Mouse (Mus musculus): ENCODE results near the gene Mrps18c. TPM values are rescaled to one million over a fixed set of nuclear protein-coding genes. Genes with fewer than 3 reads are reported as not detected.

Mrps18c gene
- polyA plus RNA-seq, 1 experiment from 2014 or later = 167 TPM

DNA sequence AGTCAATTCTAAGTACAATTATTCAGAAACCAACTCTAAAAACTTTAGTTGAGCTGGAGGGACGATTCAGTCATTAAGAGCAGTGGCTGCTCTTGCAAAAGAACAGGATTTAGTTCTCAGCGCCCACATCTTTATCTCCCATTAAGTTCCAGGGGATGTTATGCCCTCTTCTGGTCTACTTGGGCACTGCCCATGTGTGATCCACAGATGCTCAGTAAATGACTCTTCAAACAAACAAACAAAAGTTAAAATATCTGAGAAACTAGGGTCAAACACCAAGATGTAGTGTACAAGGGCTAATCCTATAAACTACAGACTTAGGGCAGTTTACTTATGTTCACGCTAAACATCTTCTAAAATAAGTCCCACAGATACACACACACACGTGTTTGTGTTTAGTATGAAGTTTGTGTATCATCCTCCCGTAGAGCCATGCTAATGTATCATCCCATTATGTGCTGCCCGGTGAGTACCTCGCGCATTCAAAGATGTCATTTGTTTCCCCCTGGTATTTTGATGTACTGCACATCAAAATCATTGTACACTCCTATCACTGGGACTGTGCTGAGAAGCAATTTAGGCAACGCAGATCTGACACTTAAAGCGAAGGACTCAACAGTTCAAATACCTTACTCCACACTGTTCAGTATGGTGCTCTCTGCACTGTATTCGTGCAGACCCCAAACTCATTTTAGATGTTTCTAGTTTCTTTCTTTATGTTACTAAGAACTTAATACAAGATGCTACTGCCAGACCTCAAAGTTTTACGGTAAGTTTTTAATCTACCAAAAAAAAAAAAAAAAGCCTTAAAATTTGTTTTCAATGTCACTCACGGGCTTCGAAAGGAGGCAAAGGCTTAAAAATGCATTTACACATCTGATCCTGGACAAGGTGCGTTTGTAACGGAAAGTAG is 21.4 kb downstream of the Mrps18c start:
- Histone ChIP-seq H3K36me3 (ENCODE audit: control insufficient read depth, insufficient read depth, low read length) (peaks cover under 1% of the 10 kb centered on the region; the same call in 1 of the 2 replicates), H3K27ac (ENCODE audit: low read depth, low read length) (no peak overlapping the region), H3K9me3 (ENCODE audit: control insufficient read depth, low read length) (no peaks in the 10 kb centered on the region), H3K4me3 (ENCODE audit: low read depth, low read length) (peak overlapping the region; percentile 85), H3K9ac (ENCODE audit: low read depth, low read length) (peak overlapping the region; percentile 95), H3K4me2 (replicated peaks; ENCODE audit: low read depth, low read length) (peak overlapping the region; percentile 85), H3K4me1 (replicated peaks; ENCODE audit: control insufficient read depth, insufficient read depth, low read length) (0 out of 2 replicates have a peak, but pooled peaks cover 2% of the 10 kb centered on the region), H3K27me3 (ENCODE audit: control insufficient read depth, insufficient read depth, low read length) (no peaks in the 10 kb centered on the region)
- DNase-seq (ENCODE audit: low spot score) (peak; percentile 34), ATAC-seq (ENCODE audit: low FRiP score) (0 out of 2 replicates have a peak, but pooled peaks have one; percentile 24)
- WGBS = 31% methylated on average over 16 of the region's 16 CpGs

DNA sequence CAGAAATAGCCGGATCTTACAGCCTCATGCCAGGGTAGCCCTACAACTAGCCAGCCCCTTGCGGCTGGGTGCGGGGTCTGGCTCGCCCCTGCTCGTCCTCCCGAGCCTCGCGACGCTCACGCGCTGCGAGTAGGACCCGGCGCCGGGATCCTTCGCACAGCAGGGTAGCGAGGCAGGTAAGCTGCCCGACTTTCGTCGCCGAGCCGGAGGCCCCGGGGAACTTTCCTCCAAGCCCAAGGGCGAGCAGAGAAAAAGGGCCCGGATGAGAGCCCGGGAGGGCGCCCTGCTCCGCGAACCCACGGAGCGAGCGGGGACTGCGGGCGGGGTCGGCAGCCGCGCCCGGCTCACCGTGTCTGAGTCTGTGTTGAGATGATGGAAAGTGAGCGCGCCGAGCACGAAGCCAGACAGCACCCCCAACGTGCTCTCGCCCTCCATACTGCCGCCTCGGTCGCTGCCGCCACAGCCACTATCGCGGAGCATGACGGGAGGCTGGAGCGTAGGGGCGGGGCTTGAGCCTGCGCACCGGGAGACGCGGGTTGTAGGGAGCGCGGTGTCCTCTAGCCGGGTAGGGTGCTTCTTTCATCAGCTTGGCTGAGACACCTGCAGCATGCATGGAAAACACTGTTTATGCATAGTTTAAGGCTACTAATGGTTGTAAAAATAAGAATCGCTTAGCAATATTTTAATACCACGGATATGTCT is 22.2 kb downstream of the Mrps18c start, which contains the start of gene Abraxas1:
TSS of gene Abraxas1 (minus strand) at position 483 of the 702 bp plus-strand sequence.
- ATAC-seq (ENCODE audit: low FRiP score) (peak; percentile 96), DNase-seq (ENCODE audit: low spot score) (peak; percentile 89)
- Histone ChIP-seq H3K27ac (ENCODE audit: low read depth, low read length) (peak within 1 kb of the TSS; percentile 73), H3K4me1 (replicated peaks; ENCODE audit: control insufficient read depth, insufficient read depth, low read length) (0 out of 2 replicates have a peak, but pooled peaks cover 2% of the 10 kb centered on the region), H3K9ac (ENCODE audit: low read depth, low read length) (peak within 1 kb of the TSS; percentile 95), H3K27me3 (ENCODE audit: control insufficient read depth, insufficient read depth, low read length) (no peaks in the 10 kb centered on the region), H3K4me2 (replicated peaks; ENCODE audit: low read depth, low read length) (peak within 1 kb of the TSS; percentile 85), H3K9me3 (ENCODE audit: control insufficient read depth, low read length) (no peaks in the 10 kb centered on the region), H3K4me3 (ENCODE audit: low read depth, low read length) (peak within 1 kb of the TSS; percentile 85), H3K36me3 (ENCODE audit: control insufficient read depth, insufficient read depth, low read length) (no peaks in the 10 kb centered on the region)
- 0% methylated on average over 63 of the region's 63 CpGs for WGBS

DNA sequence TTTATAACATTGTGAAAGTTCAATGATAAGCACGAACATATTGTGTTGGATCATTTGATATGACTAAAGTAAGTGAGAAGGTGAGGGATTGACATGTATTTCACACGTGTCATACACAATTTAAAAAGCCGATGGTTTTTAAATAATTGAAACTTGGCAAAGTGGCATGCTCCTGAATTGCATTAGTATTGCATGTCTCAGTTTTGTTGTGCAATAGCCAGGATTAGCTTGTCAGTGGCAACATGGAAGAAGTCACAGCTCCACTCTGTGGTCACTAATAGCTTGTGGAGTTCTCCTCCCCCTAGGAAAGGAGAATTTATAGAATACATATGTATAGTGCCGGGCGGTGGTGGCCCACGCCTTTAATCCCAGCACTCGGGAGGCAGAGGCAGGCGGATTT is 22.9 kb downstream of the Mrps18c start:
- peak overlapping the region; percentile 85; the same call in 1 of the 2 replicates for H3K4me2 ChIP-seq (replicated peaks; ENCODE audit: low read depth, low read length)
- H3K27me3 ChIP-seq (ENCODE audit: control insufficient read depth, insufficient read depth, low read length) = no peaks in the 10 kb centered on the region
- peak; percentile 6 for DNase-seq (ENCODE audit: low spot score)
- 84% methylated on average over 8 of the region's 8 CpGs for WGBS
- H3K27ac ChIP-seq (ENCODE audit: low read depth, low read length) = no peak overlapping the region
- no peak for ATAC-seq (ENCODE audit: low FRiP score)
- no peaks in the 10 kb centered on the region for H3K36me3 ChIP-seq (ENCODE audit: control insufficient read depth, insufficient read depth, low read length)
- no peak overlapping the region for H3K4me3 ChIP-seq (ENCODE audit: low read depth, low read length)
- 0 out of 2 replicates have a peak, but pooled peaks cover 2% of the 10 kb centered on the region for H3K4me1 ChIP-seq (replicated peaks; ENCODE audit: control insufficient read depth, insufficient read depth, low read length)
- H3K9me3 ChIP-seq (ENCODE audit: control insufficient read depth, low read length) = no peaks in the 10 kb centered on the region
- no peak overlapping the region for H3K9ac ChIP-seq (ENCODE audit: low read depth, low read length)

DNA sequence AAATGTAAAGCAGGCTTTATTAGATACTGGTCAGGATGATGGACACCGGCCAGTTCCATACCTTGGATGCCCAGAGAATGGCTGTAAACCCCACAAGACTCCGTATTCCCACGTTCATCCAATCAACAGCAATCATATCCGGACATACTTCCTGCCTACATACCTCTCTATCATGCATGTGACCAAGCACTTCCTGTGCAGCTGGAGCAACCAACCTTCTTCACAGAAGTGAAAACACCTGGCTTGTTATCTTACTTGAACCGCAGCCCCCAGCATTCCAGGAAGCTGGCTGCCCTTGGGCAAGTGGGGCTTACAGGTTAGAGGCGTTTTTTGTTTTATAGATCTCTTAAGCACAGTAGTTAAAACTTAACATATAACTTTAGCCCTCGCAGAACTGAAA is 24.4 kb downstream of the Mrps18c start:
- Histone ChIP-seq H3K36me3 (ENCODE audit: control insufficient read depth, insufficient read depth, low read length) (no peaks in the 10 kb centered on the region), H3K4me1 (replicated peaks; ENCODE audit: control insufficient read depth, insufficient read depth, low read length) (0 out of 2 replicates have a peak, but pooled peaks cover 2% of the 10 kb centered on the region), H3K9me3 (ENCODE audit: control insufficient read depth, low read length) (no peaks in the 10 kb centered on the region), H3K27me3 (ENCODE audit: control insufficient read depth, insufficient read depth, low read length) (no peaks in the 10 kb centered on the region), H3K9ac (ENCODE audit: low read depth, low read length) (no peak overlapping the region), H3K27ac (ENCODE audit: low read depth, low read length) (no peak overlapping the region), H3K4me2 (replicated peaks; ENCODE audit: low read depth, low read length) (no peak overlapping the region), H3K4me3 (ENCODE audit: low read depth, low read length) (no peak overlapping the region)
- 83% methylated on average over 7 of the region's 7 CpGs for WGBS
- DNase-seq (ENCODE audit: low spot score) (no peak), ATAC-seq (ENCODE audit: low FRiP score) (no peak)

DNA sequence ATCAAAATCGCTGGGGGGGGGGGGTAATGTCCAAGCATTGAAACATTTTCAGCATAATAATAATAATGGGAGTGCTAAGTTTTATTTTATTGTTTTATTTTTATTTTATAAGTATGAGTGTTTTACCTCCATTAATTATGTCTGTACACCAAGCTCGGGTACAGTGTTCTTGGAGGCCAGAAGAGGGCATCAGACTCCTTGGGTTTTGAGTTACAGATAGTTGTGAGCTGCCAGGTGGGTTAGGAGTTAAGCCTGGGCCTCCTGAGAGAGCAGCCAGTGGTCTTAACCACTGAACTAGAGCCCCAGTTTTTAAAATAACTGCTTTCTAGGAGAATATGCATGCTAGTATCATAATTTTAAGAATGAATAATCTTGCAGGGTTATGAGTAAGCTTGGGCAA is 27.5 kb downstream of the Mrps18c start:
- Histone ChIP-seq H3K36me3 (ENCODE audit: control insufficient read depth, insufficient read depth, low read length) (no peaks in the 10 kb centered on the region), H3K27me3 (ENCODE audit: control insufficient read depth, insufficient read depth, low read length) (no peaks in the 10 kb centered on the region), H3K9ac (ENCODE audit: low read depth, low read length) (no peak overlapping the region), H3K4me3 (ENCODE audit: low read depth, low read length) (no peak overlapping the region), H3K4me2 (replicated peaks; ENCODE audit: low read depth, low read length) (no peak overlapping the region), H3K4me1 (replicated peaks; ENCODE audit: control insufficient read depth, insufficient read depth, low read length) (no peaks in the 10 kb centered on the region), H3K27ac (ENCODE audit: low read depth, low read length) (no peak overlapping the region), H3K9me3 (ENCODE audit: control insufficient read depth, low read length) (no peaks in the 10 kb centered on the region)
- peak; percentile 16 for DNase-seq (ENCODE audit: low spot score)
- 16% methylated on average over 2 of the region's 2 CpGs for WGBS
- ATAC-seq (ENCODE audit: low FRiP score) = no peak

DNA sequence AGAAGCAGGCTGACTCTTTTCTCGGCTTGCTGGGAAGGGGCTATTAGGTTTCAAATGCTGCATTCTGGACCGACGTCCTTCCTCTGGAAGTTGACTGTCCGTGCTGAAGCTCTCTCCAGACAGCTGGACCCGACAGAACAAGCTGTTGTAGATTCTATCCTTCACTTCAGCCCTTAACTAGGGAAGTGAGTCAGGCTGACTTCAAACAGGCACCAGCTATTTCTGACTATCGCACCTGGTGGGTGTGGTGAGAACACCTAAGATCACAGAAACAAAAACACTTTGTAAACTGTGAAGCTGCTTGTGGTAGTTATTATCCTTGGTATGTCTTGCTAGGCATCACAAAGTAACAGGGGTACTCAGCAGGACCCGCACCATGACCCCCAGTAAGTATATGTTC is 28.1 kb downstream of the Mrps18c start:
- DNase-seq (ENCODE audit: low spot score) (no peak), ATAC-seq (ENCODE audit: low FRiP score) (no peak)
- Histone ChIP-seq H3K36me3 (ENCODE audit: control insufficient read depth, insufficient read depth, low read length) (no peaks in the 10 kb centered on the region), H3K4me3 (ENCODE audit: low read depth, low read length) (no peak overlapping the region), H3K9ac (ENCODE audit: low read depth, low read length) (no peak overlapping the region), H3K9me3 (ENCODE audit: control insufficient read depth, low read length) (no peaks in the 10 kb centered on the region), H3K27ac (ENCODE audit: low read depth, low read length) (no peak overlapping the region), H3K4me1 (replicated peaks; ENCODE audit: control insufficient read depth, insufficient read depth, low read length) (no peaks in the 10 kb centered on the region), H3K4me2 (replicated peaks; ENCODE audit: low read depth, low read length) (no peak overlapping the region), H3K27me3 (ENCODE audit: control insufficient read depth, insufficient read depth, low read length) (no peaks in the 10 kb centered on the region)
- 71% methylated on average over 7 of the region's 7 CpGs for WGBS

DNA sequence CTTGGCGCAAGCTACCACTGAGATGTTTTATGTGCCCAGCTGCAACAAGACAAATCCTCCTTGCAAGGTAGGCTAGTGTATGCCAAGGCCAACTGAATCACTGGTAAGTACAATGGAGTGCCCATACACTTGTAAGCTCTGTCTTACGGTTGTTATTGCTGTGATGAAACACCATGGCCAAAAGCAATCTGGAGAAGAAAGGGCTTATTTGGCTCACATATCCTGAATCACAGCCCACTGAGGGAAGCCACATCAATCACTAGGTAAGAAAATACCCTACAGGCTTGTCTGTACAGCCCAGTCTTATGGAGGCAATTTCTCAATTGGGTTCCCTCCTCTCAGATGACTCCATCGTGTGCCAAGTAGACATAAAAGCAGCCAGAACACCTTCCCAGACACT is 30.3 kb downstream of the Mrps18c start:
- Histone ChIP-seq H3K4me1 (replicated peaks; ENCODE audit: control insufficient read depth, insufficient read depth, low read length) (no peaks in the 10 kb centered on the region), H3K36me3 (ENCODE audit: control insufficient read depth, insufficient read depth, low read length) (no peaks in the 10 kb centered on the region), H3K9me3 (ENCODE audit: control insufficient read depth, low read length) (no peaks in the 10 kb centered on the region), H3K27me3 (ENCODE audit: control insufficient read depth, insufficient read depth, low read length) (no peaks in the 10 kb centered on the region), H3K9ac (ENCODE audit: low read depth, low read length) (no peak overlapping the region), H3K27ac (ENCODE audit: low read depth, low read length) (no peak overlapping the region), H3K4me2 (replicated peaks; ENCODE audit: low read depth, low read length) (no peak overlapping the region), H3K4me3 (ENCODE audit: low read depth, low read length) (no peak overlapping the region)
- WGBS = 80% methylated on average over 3 of the region's 3 CpGs
- DNase-seq (ENCODE audit: low spot score) (no peak), ATAC-seq (ENCODE audit: low FRiP score) (no peak)

DNA sequence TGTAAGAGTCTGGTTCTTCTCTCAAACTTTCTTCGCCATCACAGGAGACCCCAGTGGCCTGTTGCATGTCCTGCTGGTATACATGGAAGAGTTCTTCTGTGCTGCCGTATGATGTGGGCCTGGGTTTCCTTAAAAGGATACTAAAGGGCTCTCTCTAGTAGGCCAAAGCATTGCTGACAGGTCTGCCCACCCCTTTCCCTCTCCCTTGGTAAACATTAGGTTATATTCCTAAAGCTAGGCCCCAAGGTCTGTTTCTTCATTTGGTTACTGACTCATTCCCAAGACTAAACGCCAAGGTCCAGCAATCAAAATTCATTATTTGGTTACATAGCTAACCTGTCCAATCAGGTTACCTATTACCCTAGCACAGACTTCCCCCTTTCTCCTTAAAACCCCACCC is 34.3 kb downstream of the Mrps18c start:
- no peak for ATAC-seq (ENCODE audit: low FRiP score)
- no peak overlapping the region for H3K9ac ChIP-seq (ENCODE audit: low read depth, low read length)
- H3K27ac ChIP-seq (ENCODE audit: low read depth, low read length) = no peak overlapping the region
- H3K27me3 ChIP-seq (ENCODE audit: control insufficient read depth, insufficient read depth, low read length) = no peaks in the 10 kb centered on the region
- H3K9me3 ChIP-seq (ENCODE audit: control insufficient read depth, low read length) = no peaks in the 10 kb centered on the region
- no peak overlapping the region for H3K4me2 ChIP-seq (replicated peaks; ENCODE audit: low read depth, low read length)
- no peaks in the 10 kb centered on the region for H3K36me3 ChIP-seq (ENCODE audit: control insufficient read depth, insufficient read depth, low read length)
- DNase-seq (ENCODE audit: low spot score) = no peak
- WGBS = 87% methylated on average over 3 of the region's 3 CpGs
- H3K4me3 ChIP-seq (ENCODE audit: low read depth, low read length) = no peak overlapping the region
- no peaks in the 10 kb centered on the region for H3K4me1 ChIP-seq (replicated peaks; ENCODE audit: control insufficient read depth, insufficient read depth, low read length)

Measured in hindbrain, embryonic 11.5 days (tissue).